Mouse (Mus musculus): ENCODE results near the gene Kdm1b.

- TF ChIP-seq CTCF (conservative IDR thresholded peaks at IDR 0.05; ENCODE audit: insufficient read depth, insufficient read length, low read depth, low read length) = no peak
- TF ChIP-seq POLR2A (IDR thresholded peaks at IDR 0.05; ENCODE audit: low read depth, low read length) = no peak
Observed at GRCm38 (mm10) chr13:47124986-47125385, 81.7 kb downstream of the Kdm1b start.
